Mouse (Mus musculus): ENCODE measurements at regions not wholly inside any gene's neighbourhood (a gene's known extent, or its start where the extent isn't known, plus 50 kb on each side); places are given as distances from the start of the nearest gene placed in this dataset.

GRCm38 (mm10) chr13:84783017-84783937 is 405.9 kb upstream of the Ccnh start:
- TF ChIP-seq CTCF (conservative IDR thresholded peaks at IDR 0.05; ENCODE audit: low read length): no peak
- no peak for TF ChIP-seq NANOG (IDR thresholded peaks at IDR 0.05; ENCODE audit: borderline replicate concordance, low read length)
